In genomic region chrX:13346696-13347026, GRCm38 (mm10) we compare ENCODE assay signal across 8 mouse cellular contexts.
DNase-seq lines count a peak whose midpoint lies in the region; ATAC-seq and TF ChIP-seq lines count a peak whose summit lies in the region.

No protein-coding gene starts in this region.

- H3K4me1 ChIP-seq in bone marrow, adult 2 months (ENCODE audit: control insufficient read depth, insufficient read depth, low read length): peaks cover 3% of the 10 kb centered on the region
- peaks cover 23% of the 10 kb centered on the region for H3K4me1 ChIP-seq in forebrain, embryonic 12.5 days
- peaks cover 13% of the 10 kb centered on the region; the same call in 1 of the 2 replicates for H3K4me1 ChIP-seq in kidney, embryonic 16.5 days (ENCODE audit: insufficient read depth, low read length)

- H3K27ac ChIP-seq in bone marrow, adult 2 months (ENCODE audit: control insufficient read depth, insufficient read depth, low read depth, low read length, poor library complexity): peak overlapping the region; percentile 84
- H3K27ac ChIP-seq in forebrain, embryonic 12.5 days: peak overlapping the region; percentile 95
- peak overlapping the region; percentile 89 for H3K27ac ChIP-seq in kidney, embryonic 16.5 days (ENCODE audit: low read length)

- peak overlapping the region; percentile 66 for H3K4me3 ChIP-seq in bone marrow, adult 2 months (replicated peaks; ENCODE audit: control insufficient read depth, low read depth, low read length)
- H3K4me3 ChIP-seq in forebrain, embryonic 12.5 days (replicated peaks): peak overlapping the region; percentile 38
- peak overlapping the region; percentile 44 for H3K4me3 ChIP-seq in kidney, embryonic 16.5 days (ENCODE audit: low read length)

- H3K9me3 ChIP-seq in forebrain, embryonic 12.5 days: no peaks in the 10 kb centered on the region
- no peaks in the 10 kb centered on the region for H3K9me3 ChIP-seq in kidney, embryonic 16.5 days (ENCODE audit: low read length)

- DNase-seq in layer of hippocampus, postnatal 25 days (ENCODE audit: extremely low spot score in 1 of 2, low spot score in 1 of 2): peak; percentile 19 to 26
- DNase-seq in layer of hippocampus, adult 18-20 months (ENCODE audit: low spot score in 2 of 2): no peak
- peak; percentile 67 for DNase-seq in lung, postnatal 10 days
- DNase-seq in testis, postnatal 10 days (ENCODE audit: low spot score): peak; percentile 50
- no peak for DNase-seq in right cerebral cortex, adult 18-20 months

- peaks cover 33% of the 10 kb centered on the region for H3K27me3 ChIP-seq in forebrain, embryonic 12.5 days
- H3K27me3 ChIP-seq in kidney, embryonic 16.5 days (ENCODE audit: insufficient read depth, low read length): peaks cover 11% of the 10 kb centered on the region; the same call in 1 of the 2 replicates

- ATAC-seq in forebrain, embryonic 12.5 days (ENCODE audit: low FRiP score): no peak; the same call in 1 of the 2 replicates
- ATAC-seq in kidney, embryonic 16.5 days (ENCODE audit: low FRiP score, low TSS enrichment): no peak; the same call in 1 of the 2 replicates

- WGBS in bone marrow, adult 2 months: 3% methylated on average over 5 of the region's 5 CpGs
- WGBS in forebrain, embryonic 12.5 days: 8% methylated on average over 5 of the region's 5 CpGs
- WGBS in kidney, embryonic 16.5 days: 10% methylated on average over 5 of the region's 5 CpGs

- no peaks in the 10 kb centered on the region for H3K36me3 ChIP-seq in forebrain, embryonic 12.5 days (replicated peaks)
- no peaks in the 10 kb centered on the region for H3K36me3 ChIP-seq in kidney, embryonic 16.5 days (ENCODE audit: insufficient read depth, low read length)

- no peak for TF ChIP-seq CTCF in bone marrow, adult 2 months (IDR thresholded peaks at IDR 0.05; ENCODE audit: control insufficient read depth, insufficient read depth, low read length)

- H3K9ac ChIP-seq in forebrain, embryonic 12.5 days: peak overlapping the region; percentile 25; the same call in 1 of the 2 replicates
- H3K9ac ChIP-seq in kidney, embryonic 16.5 days (replicated peaks; ENCODE audit: low read length): peak overlapping the region; percentile 46

- H3K4me2 ChIP-seq in forebrain, embryonic 12.5 days: peak overlapping the region; percentile 54
- H3K4me2 ChIP-seq in kidney, embryonic 16.5 days (replicated peaks; ENCODE audit: low read depth, low read length): peak overlapping the region; percentile 52

- no peak for TF ChIP-seq POLR2A in bone marrow, adult 2 months (IDR thresholded peaks at IDR 0.05; ENCODE audit: borderline replicate concordance, control insufficient read depth, low read depth, low read length)

Comparison
In these comparisons a context has a peak if more than half of its experiments do, and no peak if none do; other contexts are left out.
1. DNase-seq: peak in layer of hippocampus, postnatal 25 days (2 of 2), lung, postnatal 10 days (single experiment) and testis, postnatal 10 days (single experiment); none in layer of hippocampus, adult 18-20 months (0 of 2) and right cerebral cortex, adult 18-20 months (single experiment).
2. Peak in every context shown above with its lines, with median percentiles within 50 percentile points of each other: H3K27ac ChIP-seq and H3K4me3 ChIP-seq.